24 mouse cellular contexts compared by ENCODE assay signal in the genomic region with DNA sequence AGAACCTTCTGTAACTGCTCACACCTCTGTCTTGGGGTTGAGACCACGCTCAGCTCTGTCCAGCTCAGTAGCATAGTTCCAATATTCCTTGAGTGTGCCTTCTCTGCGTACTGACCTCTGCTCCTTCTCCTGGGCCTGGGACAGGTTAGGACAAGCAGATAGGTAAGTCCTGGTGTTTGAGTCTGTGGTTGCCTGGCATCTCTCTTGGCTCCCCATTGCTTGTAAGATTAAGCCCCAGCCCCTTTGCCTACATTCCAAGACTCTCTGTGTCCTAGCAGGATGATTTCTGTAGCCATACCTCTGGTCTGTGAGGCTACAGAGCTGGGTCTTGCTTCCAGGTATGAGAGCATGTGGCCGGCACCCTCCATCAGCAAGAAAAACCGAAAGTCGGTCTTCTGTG. TPM values are rescaled to one million over a fixed set of nuclear protein-coding genes. Genes with fewer than 3 reads are reported as not detected.
DNase-seq lines count a peak whose midpoint lies in the region; ATAC-seq lines count a peak whose summit lies in the region.
"Had no signal": no experiment of that assay in that cellular context is flagged by ENCODE, and none has a peak within 500 bp of the region (broad histone marks: within the 10 kb centered on the region; RNA-seq: fewer than 3 reads in every experiment).

No protein-coding gene starts in this region.

- DNase-seq in urinary bladder, postnatal 14 days (ENCODE audit: low spot score), result peak; percentile 44
- no peak for DNase-seq in urinary bladder, postnatal 36 days (ENCODE audit: low spot score in 2 of 2)
- DNase-seq in fat pad, adult 2 months (ENCODE audit: extremely low read depth, low read depth, low spot score), result peak; percentile 84
- DNase-seq in embryonic facial prominence, embryonic 10.5 days (ENCODE audit: low spot score), result no peak
- DNase-seq: adrenal gland, adult 2 months; adrenal gland, postnatal 14 days; cerebellum, adult 11-12 months; cerebellum, adult 8-10 months; cerebellum, postnatal 10 days; cerebellum, postnatal 36 days; embryo, embryonic 11 days; forebrain, postnatal 0 days; gastrocnemius, adult 2 months; gastrocnemius, postnatal 14 days; heart, adult 18-20 months; heart, postnatal 14 days; heart, postnatal 4 days had no signal

- H3K27me3 ChIP-seq in stomach, embryonic 15.5 days (replicated peaks), result peaks cover 13% of the 10 kb centered on the region
- peaks cover 55% of the 10 kb centered on the region for H3K27me3 ChIP-seq in embryonic facial prominence, embryonic 10.5 days (replicated peaks; ENCODE audit: low read depth, poor library complexity, severe bottlenecking)
- peaks cover 18% of the 10 kb centered on the region for H3K27me3 ChIP-seq in neural tube, embryonic 15.5 days (replicated peaks)

- H3K27ac ChIP-seq in stomach, embryonic 15.5 days, result peak overlapping the region; percentile 3; the same call in 1 of the 2 replicates
- no peak overlapping the region for H3K27ac ChIP-seq in embryonic facial prominence, embryonic 10.5 days (replicated peaks)
- H3K27ac ChIP-seq in neural tube, embryonic 15.5 days (replicated peaks), result no peak overlapping the region
- H3K27ac ChIP-seq: gastrocnemius, adult 2 months; heart, embryonic 13.5 days; hindbrain, embryonic 14.5 days; hindbrain, postnatal 0 days had no signal

- ATAC-seq in stomach, embryonic 15.5 days (ENCODE audit: insufficient read depth, low FRiP score, low read depth), result no peak
- no peak for ATAC-seq in neural tube, embryonic 15.5 days (ENCODE audit: low FRiP score)
- ATAC-seq: CD4-positive, CD25-positive, alpha-beta regulatory T cell, adult 4 months; forebrain, embryonic 14.5 days; forebrain, postnatal 0 days; hindbrain, postnatal 0 days had no signal

- WGBS in stomach, embryonic 15.5 days, result 81% methylated on average over 5 of the region's 5 CpGs
- 90% methylated on average over 5 of the region's 5 CpGs for WGBS in embryonic facial prominence, embryonic 10.5 days
- 94% methylated on average over 5 of the region's 5 CpGs for WGBS in neural tube, embryonic 15.5 days

- H3K4me3 ChIP-seq in stomach, embryonic 15.5 days (replicated peaks), result no peak overlapping the region
- no peak overlapping the region for H3K4me3 ChIP-seq in embryonic facial prominence, embryonic 10.5 days
- H3K4me3 ChIP-seq in neural tube, embryonic 15.5 days (replicated peaks), result no peak overlapping the region
- H3K4me3 ChIP-seq: gastrocnemius, adult 2 months; heart, embryonic 13.5 days had no signal

- H3K9me3 ChIP-seq in stomach, embryonic 15.5 days, result no peaks in the 10 kb centered on the region
- H3K9me3 ChIP-seq in embryonic facial prominence, embryonic 10.5 days, result no peaks in the 10 kb centered on the region
- no peaks in the 10 kb centered on the region for H3K9me3 ChIP-seq in neural tube, embryonic 15.5 days (replicated peaks)
- H3K9me3 ChIP-seq: heart, embryonic 13.5 days had no signal

- no peaks in the 10 kb centered on the region for H3K4me1 ChIP-seq in stomach, embryonic 15.5 days
- peaks cover 8% of the 10 kb centered on the region; the same call in 1 of the 2 replicates for H3K4me1 ChIP-seq in embryonic facial prominence, embryonic 10.5 days
- peaks cover 3% of the 10 kb centered on the region; the same call in 1 of the 2 replicates for H3K4me1 ChIP-seq in neural tube, embryonic 15.5 days

- H3K9ac ChIP-seq in stomach, embryonic 15.5 days, result no peak overlapping the region
- H3K9ac ChIP-seq in neural tube, embryonic 15.5 days (replicated peaks), result no peak overlapping the region
- H3K9ac ChIP-seq: forebrain, postnatal 0 days; heart, embryonic 13.5 days; hindbrain, embryonic 14.5 days had no signal

- no peak overlapping the region for H3K4me2 ChIP-seq in stomach, embryonic 15.5 days
- H3K4me2 ChIP-seq in neural tube, embryonic 15.5 days, result no peak overlapping the region
- H3K4me2 ChIP-seq: heart, embryonic 13.5 days; hindbrain, embryonic 14.5 days had no signal

- no peaks in the 10 kb centered on the region for H3K36me3 ChIP-seq in stomach, embryonic 15.5 days
- no peaks in the 10 kb centered on the region for H3K36me3 ChIP-seq in embryonic facial prominence, embryonic 10.5 days (replicated peaks)
- H3K36me3 ChIP-seq in neural tube, embryonic 15.5 days, result no peaks in the 10 kb centered on the region
- H3K36me3 ChIP-seq: heart, embryonic 13.5 days had no signal

RNA-seq across cellular contexts. Expression of a gene that starts 6.6 kb away (rescaled TPM):
- polyA plus RNA-seq in stomach, embryonic 15.5 days (2015; fragmentation: Nextera tagmentation; extraction: Ambion mirVana), result 8.7 and 9.6 TPM in 2 replicates
- 0.29 and 0.75 TPM in 2 replicates for polyA plus RNA-seq in embryonic facial prominence, embryonic 10.5 days (2016; fragmentation: Nextera tagmentation; extraction: Ambion mirVana)
- 1.5 and 2.0 TPM in 2 replicates for polyA plus RNA-seq in neural tube, embryonic 15.5 days (2015; fragmentation: Nextera tagmentation; extraction: Ambion mirVana)

Comparison
In these comparisons a context has a peak if more than half of its experiments do, and no peak if none do; other contexts are left out.
1. DNase-seq: peak in urinary bladder, postnatal 14 days (single experiment) and fat pad, adult 2 months (single experiment); none in urinary bladder, postnatal 36 days (0 of 2) and embryonic facial prominence, embryonic 10.5 days (single experiment).